Mouse (Mus musculus) ES-CJ7 (cell line): ENCODE data around the gene Gm20937.
"Not testable (repeated sequence)": the region's sequence is repeated elsewhere in the genome, so short reads cannot be mapped to it uniquely, and the experiment has no call there.

Source experiments
- DNase-seq: peaks from one replicate; pipeline ENCODE4 v3.0.0; 2011; ENCODE audit warnings: low read depth, low spot score

Gene Gm20937

DNA sequence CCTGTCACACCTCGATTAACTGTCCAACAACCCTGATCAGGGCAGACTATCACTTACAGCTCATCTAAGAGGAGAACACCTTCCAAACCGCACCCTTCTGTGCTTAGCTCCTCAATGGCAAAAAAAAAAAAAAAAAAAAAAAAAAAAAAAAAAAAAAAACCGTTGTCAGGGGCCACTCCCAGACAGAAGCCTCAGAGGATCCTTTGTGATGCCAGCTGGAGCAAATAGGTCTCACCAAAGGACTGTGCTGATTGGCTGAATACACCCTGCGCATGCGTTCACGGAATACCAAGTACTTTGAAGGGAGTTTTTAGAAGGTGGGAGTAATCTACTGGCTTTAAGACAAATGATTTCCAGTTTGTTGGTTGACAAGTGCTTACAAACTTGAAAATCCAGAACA lies at the start of gene Gm20937:
TSS of gene Gm20937 (minus strand) at position 101 of the 400 bp plus-strand sequence.
- DNase-seq, result not testable (repeated sequence)
